Mouse (Mus musculus) cerebellum, adult 9-11 months (tissue): Measurements from ENCODE around the gene A630001G21Rik.

ENCODE experiments used
- DNase-seq: peaks from one replicate; pipeline ENCODE4 v3.0.0; 2022

The A630001G21Rik gene

DNA sequence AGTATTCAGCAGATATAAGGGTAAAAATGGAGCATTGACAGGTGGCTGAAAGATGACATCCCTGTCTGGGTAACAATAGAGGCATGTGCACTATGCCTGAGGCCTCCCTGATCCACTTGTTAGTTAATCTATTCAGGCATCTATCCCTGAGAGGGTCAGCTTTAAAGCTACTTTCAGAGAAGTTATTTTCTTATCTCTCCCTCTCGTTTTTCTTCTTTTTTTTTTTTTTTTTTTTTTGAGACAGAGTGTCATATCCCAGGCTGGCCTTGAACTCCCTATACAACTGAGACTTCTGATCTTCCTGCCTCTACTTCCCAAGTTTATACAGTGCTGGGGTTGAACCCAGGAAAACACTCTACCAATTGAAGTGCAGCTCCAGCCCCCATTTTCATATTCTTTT, 10.7 kb downstream of the A630001G21Rik start:
- no peak for DNase-seq

DNA sequence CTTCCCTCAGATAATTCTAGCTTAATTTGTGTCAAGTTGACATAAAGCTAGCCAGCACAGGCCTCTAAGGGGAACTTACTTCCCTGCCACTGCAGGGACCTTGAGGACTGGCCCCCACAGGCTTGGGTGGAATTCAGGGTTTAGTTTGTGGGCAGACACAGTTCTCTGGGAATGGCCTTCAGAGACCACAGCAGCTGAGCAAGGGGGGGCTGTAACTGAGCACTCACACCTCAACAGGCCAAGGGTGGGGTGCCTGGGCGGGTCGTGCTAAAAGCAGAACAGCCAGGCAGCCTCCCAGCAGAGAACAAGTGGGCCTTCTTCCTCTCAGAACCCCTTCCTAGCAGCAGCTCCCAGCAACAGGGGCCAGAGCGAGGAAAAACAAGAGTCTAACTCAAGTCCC, 12.3 kb downstream of the A630001G21Rik start:
- no peak for DNase-seq

DNA sequence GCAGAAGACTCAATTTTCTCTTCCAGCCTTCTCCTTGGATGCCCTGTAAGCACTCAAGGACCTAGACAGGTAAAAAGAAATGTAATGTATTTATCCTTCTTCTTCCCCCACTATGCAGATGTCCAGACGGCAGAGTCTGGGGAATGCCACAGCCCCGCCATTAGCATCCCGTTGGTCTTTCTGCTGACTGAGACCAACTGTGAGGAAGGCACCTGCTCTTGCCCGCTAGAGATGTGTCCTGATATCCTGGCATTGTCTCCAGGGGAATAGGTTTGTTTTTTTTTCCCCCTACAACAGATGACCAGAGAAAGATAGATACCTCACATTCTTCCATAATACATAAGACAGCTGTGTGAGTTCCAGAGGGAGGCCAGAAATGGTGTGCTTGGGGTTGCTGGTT, 14.2 kb downstream of the A630001G21Rik start:
- DNase-seq = no peak

DNA sequence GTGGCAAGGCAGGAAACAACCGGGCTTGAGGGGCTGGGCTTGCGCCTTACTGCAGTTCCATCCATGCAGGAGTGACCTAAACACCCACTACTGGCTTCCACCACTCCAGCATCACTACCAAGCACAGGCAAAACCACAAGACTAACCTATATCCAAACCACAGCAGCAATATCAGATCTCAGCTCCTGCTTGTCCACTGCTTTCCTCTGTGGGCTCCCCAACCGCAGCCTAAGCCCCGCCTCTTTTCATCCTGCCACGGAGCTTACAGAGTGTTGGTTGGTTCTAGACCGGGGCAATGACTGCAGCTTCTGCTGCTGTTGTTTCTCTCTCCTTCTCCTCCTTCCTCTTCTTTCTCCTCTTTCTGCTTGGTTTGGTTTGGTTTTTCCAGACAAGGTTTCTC, 15.1 kb downstream of the A630001G21Rik start:
- no peak for DNase-seq

DNA sequence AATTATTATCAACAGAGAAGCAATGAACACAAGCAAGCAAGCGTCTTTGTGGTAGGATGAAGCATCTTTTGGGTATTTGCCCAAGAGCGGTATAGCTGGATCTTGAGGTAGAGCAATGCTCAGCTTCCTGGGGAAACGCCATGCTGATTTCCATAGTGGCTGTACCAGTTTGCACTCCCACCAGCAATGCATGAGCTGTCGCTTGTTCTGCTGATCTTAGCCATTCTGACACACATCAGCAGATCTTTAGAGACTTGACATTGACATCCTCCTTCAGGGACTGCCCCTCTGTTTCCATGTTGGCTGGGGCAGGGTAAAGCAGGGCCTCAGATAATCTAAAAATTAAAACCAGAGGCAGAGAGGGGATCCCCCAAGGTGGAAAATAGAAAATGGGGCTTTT, 16.8 kb downstream of the A630001G21Rik start:
- no peak for DNase-seq

DNA sequence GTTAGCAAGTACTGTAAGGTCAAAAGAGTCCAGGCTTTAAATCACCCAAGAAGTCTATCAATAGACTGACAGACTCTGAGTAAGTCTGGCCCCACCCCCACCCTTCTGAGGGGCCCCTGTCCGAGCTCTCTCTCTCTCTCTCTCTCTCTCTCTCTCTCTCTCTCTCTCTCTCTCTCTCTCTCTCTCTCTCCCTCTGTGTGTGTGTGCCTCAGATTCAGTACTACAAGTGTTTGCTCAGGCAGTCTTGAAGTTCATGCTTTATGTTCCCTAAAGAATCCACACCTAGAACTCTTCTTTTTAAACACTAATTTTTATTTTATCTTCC, 19.5 kb downstream of the A630001G21Rik start:
- DNase-seq = no peak

DNA sequence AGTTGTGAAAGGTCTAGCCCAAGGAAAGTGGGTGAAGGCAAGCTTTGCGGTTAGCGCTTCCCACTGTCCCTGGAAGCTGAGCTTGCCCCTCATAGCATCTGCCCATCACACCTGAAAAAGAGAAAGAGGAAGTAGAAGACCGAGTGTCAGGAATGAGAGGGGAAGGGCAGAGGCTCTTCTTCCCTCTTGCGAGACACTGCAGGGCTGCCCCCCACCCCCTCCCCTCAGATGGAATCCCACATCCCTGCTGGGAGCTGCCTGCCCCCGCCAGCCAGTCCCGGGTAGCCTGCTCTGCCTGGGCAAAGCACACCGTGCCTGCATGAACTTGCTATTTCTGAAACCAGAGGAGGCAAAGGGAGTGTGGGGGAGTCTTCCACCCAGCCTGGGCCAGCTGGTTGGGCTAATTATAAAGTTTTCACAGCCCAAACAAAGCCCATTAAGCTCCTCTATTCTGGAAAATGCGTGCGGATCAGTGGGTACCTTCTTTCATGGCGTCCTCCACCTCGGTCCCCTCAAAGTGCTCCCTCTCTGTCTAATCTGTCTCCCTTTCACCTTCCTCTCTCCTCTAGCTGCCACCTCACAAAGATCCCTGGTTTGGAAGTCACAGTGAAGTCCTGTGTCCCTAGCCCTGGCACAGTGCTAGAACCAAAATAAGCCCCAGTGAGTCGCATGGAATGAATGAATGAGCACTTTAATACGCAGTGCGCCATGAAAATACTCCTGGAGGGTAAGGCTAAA, 20.0 kb downstream of the A630001G21Rik start:
- no peak for DNase-seq

DNA sequence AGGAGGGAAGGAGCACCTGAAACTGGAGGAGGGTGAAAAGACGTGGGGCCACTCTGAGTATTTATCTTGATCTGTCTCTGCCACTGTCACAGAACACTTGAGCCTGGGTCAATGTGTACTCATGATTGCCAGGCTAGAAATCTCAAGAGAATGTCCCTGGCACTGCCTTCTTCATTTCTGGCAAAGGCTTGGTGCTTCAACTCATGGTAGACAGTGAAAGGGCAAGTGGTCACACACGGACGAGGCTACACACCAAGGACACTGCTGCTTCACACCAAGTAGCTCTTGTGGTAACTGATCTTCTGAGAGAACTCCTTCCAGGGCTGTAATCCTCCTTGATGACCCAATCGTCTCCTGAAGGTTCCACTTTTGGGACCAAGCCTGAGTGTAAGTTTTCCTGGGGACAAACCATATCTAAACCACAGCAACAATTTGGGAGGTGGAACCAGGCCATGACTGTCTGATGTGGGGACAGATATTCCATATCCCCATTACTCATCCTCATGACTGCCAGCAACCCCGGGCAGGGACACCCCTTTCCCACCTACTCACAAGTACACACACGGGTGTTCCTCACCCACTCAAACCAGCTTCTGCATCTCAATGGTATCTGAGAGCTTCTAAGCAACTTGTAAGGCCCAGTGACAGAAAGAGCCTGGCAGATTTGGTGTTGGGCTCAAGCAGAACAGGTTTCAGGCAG, 20.8 kb downstream of the A630001G21Rik start:
- no peak for DNase-seq

DNA sequence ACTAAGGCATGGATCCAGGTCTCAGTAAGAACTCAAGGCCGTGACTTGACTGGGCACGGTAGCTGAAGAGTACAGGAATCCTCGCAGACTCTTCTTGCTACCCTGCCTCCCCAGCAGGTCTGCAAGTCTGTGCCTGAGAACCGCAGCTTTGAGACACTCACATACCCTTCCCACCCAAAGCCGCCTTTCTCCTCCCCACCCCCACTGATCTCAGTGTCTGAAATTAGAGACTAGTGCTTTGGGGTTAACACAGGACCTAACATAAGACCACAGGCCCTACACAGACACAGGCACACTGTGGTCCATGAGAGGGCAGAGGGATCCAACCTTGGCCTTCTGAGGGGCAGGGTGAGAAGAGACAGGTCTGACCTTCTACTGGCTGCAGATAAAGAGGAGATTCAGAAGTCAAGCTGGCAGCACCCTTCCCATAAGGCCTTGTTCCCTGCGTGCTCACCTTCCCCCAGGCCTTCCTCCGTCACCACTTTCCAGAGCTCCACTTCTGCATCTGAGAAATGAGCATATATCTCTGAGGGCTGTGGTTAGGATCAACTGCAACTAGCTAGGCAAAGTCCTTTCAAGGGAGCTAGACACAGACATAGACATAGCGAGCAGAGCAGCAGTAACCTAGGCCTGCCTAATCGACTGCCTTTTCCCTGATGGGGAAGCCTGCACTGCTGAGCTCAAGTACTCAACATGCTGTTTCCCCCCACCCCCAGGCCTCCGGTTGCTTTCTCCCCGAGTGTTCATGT, 26.3 kb downstream of the A630001G21Rik start:
- DNase-seq = no peak

DNA sequence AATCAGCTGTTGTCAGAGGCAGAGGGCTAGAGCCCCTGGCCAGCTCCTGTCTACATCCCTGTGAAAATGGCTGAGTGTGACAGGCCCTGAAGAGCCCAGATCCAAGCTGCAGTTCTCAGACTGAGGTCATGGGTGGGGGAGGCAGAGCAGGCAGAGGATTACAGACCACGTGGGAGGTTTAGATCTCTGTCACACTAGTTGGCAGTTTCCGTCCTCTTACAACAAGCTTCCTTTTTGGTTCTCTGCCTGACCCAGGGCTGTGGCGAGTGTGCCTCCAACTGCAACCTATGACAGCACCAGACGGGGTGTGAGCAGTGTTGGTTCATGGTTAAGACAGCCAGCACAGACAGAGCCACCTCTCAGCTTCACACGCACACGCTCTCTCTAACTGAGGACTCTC, 26.9 kb downstream of the A630001G21Rik start:
- DNase-seq = no peak

DNA sequence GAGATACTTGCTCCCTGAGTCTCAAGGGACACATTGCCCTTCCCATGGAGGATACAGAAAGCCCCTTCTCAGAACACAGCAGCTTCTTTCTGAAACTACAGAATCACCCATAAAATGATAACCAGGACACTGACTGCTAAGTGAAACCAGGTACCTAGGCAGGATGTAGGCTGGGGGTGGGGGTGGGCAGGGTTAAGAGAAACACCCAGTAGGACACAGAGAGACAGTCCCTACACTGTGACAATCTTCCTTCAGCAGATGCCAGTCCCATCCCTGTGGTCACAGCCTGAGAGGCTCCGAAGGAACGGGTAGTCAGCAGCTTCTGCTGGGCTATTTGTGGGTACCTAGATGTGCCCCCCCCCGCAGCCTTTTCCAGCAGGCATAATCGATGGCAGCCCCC, 27.8 kb downstream of the A630001G21Rik start:
- no peak for DNase-seq

DNA sequence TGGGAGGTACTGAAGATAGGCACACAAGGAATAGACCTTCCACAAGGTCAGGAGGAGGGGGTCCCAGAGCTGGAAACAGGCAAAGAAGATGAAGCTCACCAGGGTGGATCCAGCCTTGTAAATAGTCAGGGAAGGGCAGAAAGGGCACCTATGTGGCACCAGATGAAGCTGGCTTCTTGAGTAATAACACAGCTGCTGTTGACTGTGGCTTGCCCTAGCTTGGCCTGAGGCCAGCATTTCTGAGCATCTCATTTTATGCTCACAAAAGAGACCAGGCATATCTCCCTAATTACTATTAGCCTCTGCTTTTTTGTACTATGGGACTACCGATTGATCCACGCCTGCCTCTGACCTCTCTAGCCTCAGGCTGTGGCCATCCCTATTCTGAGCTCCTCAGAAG, 28.6 kb downstream of the A630001G21Rik start:
- no peak for DNase-seq

DNA sequence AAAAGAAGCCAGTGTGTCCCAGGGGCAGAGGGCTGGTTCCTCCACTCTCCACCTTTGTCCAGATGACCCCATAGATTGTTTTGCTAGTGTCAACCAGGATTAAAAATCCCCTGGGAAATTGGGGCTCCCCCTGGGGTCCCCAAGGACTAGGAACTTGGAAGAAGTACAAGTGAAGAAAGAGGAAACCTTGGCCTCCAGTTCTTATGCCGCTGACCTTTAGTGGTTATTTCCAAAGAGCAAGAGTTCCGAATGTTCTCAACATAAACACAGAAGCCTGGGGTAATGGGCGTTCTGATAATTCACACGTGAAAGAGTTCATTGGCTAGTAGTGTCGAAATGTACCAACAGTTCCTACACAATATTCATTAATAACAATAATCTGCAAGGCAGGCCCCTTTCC, 31.9 kb downstream of the A630001G21Rik start:
- no peak for DNase-seq

DNA sequence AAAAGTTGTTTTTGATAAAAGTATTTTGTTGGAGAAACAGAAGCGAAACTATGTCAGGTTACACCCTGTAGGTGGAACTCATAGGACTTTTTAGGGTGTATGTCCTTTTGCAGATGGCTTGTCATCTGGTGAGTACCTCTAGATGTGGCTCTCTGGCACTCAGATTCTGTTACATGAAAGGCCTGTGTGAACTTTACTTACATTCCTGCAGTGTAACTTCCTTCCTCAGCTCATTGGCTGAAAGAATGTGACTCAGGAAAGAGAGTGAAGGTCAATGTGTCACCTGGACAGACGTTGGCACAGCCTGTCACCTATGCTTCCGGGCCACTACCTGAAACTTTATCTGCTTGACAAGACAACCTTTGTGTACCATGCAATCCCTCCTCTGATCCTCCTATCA, 33.9 kb downstream of the A630001G21Rik start:
- DNase-seq = no peak

DNA sequence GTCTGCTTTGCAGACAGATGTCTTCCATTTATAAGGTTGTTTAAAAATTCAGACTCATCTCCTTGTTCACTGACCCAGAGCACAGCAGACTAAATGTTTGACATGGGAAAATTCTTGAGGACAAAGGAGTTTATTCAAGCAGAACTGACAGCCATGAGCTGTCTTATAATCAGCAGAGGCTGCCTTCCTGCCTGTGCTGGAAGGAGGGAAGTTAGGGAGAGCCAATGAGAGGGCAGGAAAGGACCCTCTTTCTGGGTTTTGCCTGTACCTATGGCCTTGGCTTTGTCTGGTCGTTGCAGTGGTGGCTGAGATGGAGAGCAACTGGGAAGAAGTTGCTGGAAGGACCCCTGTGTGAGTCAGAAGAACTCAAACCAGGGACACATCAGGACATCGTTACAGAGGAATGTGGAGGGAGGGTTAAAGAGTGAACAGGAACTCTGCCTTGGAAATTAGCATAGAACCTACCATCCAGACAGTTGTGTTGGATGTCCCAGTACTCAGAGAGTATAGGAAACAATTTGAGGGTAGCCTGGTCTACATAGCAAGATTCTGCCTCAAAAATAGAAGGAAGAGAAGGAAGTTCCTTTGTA, 35.4 kb downstream of the A630001G21Rik start:
- DNase-seq = no peak

DNA sequence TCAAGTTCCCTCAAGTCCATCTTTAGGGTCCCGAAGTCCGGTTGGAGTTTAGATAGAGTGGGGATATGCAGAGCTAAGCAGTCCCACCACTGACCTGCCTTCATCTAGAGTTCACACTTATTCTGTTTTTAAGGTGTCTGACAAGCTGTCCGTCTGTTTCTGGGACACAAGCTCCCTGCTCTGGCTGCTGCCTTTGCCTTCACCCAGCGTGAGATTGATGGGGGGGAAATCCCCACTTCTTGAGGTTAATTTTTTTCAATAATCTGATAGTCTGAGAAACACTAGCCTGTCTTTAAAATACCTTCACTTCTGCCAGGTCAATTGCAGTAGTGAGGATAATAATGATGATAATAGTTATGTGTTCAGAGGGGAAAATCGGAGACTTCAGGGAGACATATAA, 36.1 kb downstream of the A630001G21Rik start:
- no peak for DNase-seq

DNA sequence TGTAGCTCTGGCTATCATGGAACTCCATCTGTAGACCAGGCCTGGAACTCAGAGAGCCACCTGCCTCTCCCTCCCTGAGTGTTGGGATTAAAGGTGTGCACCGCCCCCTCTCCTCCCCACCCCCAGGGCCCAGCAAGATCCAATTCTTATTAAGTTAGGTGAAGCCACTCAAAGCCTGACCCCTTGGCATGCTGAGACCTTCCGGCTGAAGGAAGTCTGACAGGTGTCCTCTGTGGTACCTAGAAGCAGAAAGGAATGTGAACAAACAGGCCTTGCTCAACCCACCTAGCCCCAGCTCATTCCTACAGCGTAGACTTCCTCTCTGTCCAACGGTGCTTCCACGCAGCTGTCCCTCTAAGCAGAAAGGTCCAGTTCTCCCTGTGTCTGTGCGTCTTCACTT, 37.5 kb downstream of the A630001G21Rik start:
- no peak for DNase-seq

DNA sequence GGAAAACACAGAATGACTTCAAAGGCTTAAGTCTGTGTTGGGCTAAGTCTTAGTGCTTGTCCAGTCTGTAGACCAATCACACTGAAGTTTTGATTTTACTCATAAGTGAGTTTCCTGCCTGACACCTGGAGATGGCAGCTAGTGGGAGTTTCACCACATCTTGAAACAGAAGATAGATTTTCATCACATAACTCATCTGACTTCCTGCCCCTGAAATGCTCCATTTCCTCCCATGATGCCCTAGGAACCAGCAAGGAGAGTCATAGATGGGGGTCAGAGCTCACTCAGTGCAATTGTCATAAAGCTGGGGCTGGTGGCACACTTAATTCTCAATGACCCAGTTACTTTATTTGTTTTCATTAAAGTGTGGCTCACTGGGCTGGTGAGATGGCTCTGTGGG, 38.6 kb downstream of the A630001G21Rik start:
- DNase-seq = no peak

DNA sequence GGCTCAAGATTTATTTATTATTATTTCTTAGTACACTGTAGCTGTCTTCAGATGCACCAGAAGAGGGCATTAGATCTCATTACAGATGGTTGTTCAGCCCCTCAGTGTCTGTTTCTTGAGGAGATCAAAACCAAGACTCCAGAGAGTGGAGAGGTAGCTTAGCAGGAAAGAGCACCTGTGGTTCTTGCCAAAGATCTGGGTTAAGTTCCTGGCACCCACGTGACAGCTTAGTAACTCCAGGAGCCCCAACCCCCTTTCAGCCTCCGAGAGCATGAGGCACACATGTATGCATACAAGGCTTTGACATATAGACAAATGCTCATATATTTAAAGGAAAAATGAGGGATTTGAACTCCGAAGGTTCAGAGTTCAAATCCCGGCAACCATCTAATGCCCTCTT, 39.4 kb downstream of the A630001G21Rik start:
- no peak for DNase-seq

DNA sequence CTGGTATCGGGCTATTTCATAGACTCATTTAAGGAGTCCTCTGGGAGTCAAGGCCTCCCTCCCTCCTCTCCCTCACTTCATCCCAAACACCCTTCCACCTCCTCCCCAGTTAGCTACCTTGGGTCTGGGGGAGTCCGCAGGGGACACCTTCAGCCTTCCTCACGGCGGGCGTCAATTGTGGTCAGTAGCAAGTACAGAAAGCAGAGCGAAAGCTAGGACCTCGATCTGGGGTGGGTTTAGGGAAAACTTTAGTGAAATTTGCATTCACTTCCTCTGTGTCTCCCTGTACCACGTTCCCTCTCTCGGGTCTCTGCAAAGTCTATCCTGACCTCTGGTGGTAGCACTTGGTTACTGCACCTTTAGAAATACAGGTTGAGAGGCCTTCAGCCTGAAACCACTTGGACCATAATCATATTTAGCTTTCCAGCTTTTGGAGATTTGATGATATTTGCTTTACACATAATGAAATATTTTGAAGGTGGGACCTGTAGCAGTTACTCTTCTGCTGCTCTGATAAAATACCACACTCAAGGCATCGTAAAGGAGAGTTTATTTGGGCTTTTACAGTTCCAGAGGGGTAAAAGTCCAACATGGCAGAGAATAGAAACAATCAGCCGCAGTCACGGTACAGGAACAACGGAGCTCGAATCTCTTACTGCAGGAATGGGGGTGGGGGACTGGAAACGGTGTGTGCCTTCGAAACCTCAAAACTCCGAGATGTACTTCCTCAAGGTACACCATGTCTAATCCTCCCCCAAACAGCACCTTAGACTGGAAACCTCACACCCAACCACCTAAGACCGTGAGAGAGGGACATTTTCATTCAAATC, 41.9 kb downstream of the A630001G21Rik start:
- DNase-seq = peak; percentile 28

DNA sequence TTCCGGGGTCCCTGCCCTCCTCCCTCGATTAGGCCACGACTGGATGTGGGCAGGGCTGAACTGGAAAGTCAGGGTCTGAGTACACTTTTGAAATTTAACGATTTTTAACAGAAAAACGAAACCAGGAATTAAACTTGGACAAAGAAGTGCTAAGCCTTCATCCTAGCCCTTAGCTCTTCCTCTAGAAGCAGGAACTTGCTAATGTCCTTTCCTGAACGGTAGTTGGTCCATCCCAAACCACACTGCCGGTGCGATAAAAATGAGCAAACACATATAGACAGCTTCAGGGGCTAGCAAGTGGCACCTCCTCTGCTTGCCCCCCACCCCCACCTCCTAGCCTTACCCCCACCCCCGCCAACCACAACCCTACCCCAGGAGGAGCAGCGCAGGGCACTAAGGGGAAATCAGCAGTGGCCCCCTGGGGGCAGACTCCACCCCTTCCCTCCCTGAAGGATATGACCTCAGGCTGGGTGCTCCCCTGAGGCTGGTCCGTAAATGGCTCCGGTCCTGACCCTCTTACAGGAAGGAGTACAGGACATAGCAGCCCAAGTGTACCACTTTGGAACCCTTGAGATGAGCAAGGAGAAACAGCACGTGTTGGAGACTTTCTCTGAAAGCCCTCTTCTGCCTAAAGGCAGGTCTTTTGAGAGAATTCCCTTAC, 42.9 kb downstream of the A630001G21Rik start:
- no peak for DNase-seq

DNA sequence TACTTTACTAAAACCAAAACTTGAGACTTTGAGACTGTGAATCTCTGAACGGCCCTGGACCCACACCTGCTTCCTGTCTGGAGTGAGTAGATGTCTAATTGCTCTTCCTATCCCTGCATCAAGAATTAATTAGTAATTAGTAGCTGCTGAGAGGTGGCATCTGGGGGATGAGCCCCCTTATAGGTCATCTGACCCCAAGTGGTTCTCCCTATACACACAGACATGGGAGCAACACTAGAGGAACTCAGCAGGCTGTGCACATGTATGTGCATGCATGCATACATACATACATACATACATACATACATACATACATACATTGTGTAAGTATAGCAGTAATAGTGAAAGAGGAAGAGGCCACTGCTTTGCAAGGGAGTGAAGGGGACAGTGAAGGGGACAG, 43.9 kb downstream of the A630001G21Rik start:
- no peak for DNase-seq
